Mouse (Mus musculus): ENCODE results near the gene Rccd1. TPM values are rescaled to one million over a fixed set of nuclear protein-coding genes. Genes with fewer than 3 reads are reported as not detected.

Rccd1 gene
- total and polyA plus RNA-seq, 2 experiments from 2014 or later, result 3.1 to 7.6 TPM

GRCm38 (mm10) chr7:80299568-80299967, 24.7 kb downstream of the Rccd1 start:
- H3K9me3 ChIP-seq (replicated peaks; ENCODE audit: control insufficient read depth, low read length), result no peaks in the 10 kb centered on the region
- no peak overlapping the region for H3K27ac ChIP-seq (ENCODE audit: low read depth)
- no peak overlapping the region for H3K9ac ChIP-seq (replicated peaks; ENCODE audit: low read depth, low read length)
- no peaks in the 10 kb centered on the region; the same call in 1 of the 2 replicates for H3K4me1 ChIP-seq (ENCODE audit: control insufficient read depth, insufficient read depth)
- 90% methylated on average over 3 of the region's 3 CpGs for WGBS
- no peak overlapping the region for H3K4me2 ChIP-seq (ENCODE audit: low read depth, low read length)
- TF ChIP-seq CTCF (IDR thresholded peaks at IDR 0.05; ENCODE audit: low read depth), result no peak
- no peak for TF ChIP-seq EP300 (IDR thresholded peaks at IDR 0.05; ENCODE audit: low read depth)
- DNase-seq (ENCODE audit: low spot score) (no peak), ATAC-seq (ENCODE audit: insufficient read depth, low read depth) (no peak)
- H3K36me3 ChIP-seq (replicated peaks; ENCODE audit: control insufficient read depth, insufficient read depth, low read length), result peaks cover 35% of the 10 kb centered on the region
- H3K4me3 ChIP-seq (ENCODE audit: low read depth, low read length), result no peak overlapping the region
- H3K27me3 ChIP-seq (ENCODE audit: control insufficient read depth, insufficient read depth, low read length), result no peaks in the 10 kb centered on the region

DNA sequence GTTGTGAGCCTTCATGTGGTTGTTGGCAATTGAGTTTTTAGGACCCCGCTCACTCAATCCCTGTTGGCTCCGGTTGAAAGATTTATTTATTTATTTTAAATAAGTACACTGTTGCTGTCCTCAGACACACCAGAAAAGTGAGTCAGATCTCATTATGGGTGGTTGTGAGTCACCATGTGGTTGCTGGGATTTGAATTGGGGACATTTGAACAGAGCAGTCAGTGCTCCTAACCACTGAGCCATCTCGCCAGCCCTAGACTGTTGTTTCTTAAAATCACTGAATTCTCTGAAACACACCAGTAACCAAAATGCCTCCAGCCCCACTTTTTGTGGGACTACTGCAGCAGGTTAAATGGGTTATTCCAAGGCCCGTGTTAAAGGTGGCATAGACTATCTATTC, 25.5 kb downstream of the Rccd1 start:
- no peak overlapping the region for H3K4me2 ChIP-seq (ENCODE audit: low read depth, low read length)
- WGBS, result 95% methylated on average over 4 of the region's 4 CpGs
- no peaks in the 10 kb centered on the region; the same call in 1 of the 2 replicates for H3K4me1 ChIP-seq (ENCODE audit: control insufficient read depth, insufficient read depth)
- H3K9ac ChIP-seq (replicated peaks; ENCODE audit: low read depth, low read length), result no peak overlapping the region
- H3K4me3 ChIP-seq (ENCODE audit: low read depth, low read length), result no peak overlapping the region
- peaks cover 27% of the 10 kb centered on the region for H3K36me3 ChIP-seq (replicated peaks; ENCODE audit: control insufficient read depth, insufficient read depth, low read length)
- no peaks in the 10 kb centered on the region for H3K27me3 ChIP-seq (ENCODE audit: control insufficient read depth, insufficient read depth, low read length)
- DNase-seq (ENCODE audit: low spot score) (no peak), ATAC-seq (ENCODE audit: insufficient read depth, low read depth) (no peak)
- TF ChIP-seq EP300 (IDR thresholded peaks at IDR 0.05; ENCODE audit: low read depth) (no peak), CTCF (IDR thresholded peaks at IDR 0.05; ENCODE audit: low read depth) (no peak)
- no peaks in the 10 kb centered on the region for H3K9me3 ChIP-seq (replicated peaks; ENCODE audit: control insufficient read depth, low read length)
- H3K27ac ChIP-seq (ENCODE audit: low read depth), result no peak overlapping the region

GRCm38 (mm10) chr7:80297041-80297440, 27.2 kb downstream of the Rccd1 start:
- no peak overlapping the region for H3K4me3 ChIP-seq (ENCODE audit: low read depth, low read length)
- H3K27me3 ChIP-seq (ENCODE audit: control insufficient read depth, insufficient read depth, low read length), result no peaks in the 10 kb centered on the region
- H3K9me3 ChIP-seq (replicated peaks; ENCODE audit: control insufficient read depth, low read length), result no peaks in the 10 kb centered on the region
- WGBS, result 43% methylated on average over 3 of the region's 3 CpGs
- peaks cover 13% of the 10 kb centered on the region for H3K36me3 ChIP-seq (replicated peaks; ENCODE audit: control insufficient read depth, insufficient read depth, low read length)
- H3K4me2 ChIP-seq (ENCODE audit: low read depth, low read length), result no peak overlapping the region
- no peak overlapping the region for H3K27ac ChIP-seq (ENCODE audit: low read depth)
- TF ChIP-seq CTCF (IDR thresholded peaks at IDR 0.05; ENCODE audit: low read depth) (no peak), EP300 (IDR thresholded peaks at IDR 0.05; ENCODE audit: low read depth) (no peak)
- H3K9ac ChIP-seq (replicated peaks; ENCODE audit: low read depth, low read length), result no peak overlapping the region
- no peaks in the 10 kb centered on the region; the same call in 1 of the 2 replicates for H3K4me1 ChIP-seq (ENCODE audit: control insufficient read depth, insufficient read depth)
- DNase-seq (ENCODE audit: low spot score), result no peak
- ATAC-seq (ENCODE audit: insufficient read depth, low read depth), result no peak

GRCm38 (mm10) chr7:80296462-80296861, 27.8 kb downstream of the Rccd1 start:
- Histone ChIP-seq H3K9ac (replicated peaks; ENCODE audit: low read depth, low read length) (no peak overlapping the region), H3K4me2 (ENCODE audit: low read depth, low read length) (0 out of 2 replicates have a peak overlapping the region, but pooled peaks have one; percentile 15), H3K27me3 (ENCODE audit: control insufficient read depth, insufficient read depth, low read length) (no peaks in the 10 kb centered on the region), H3K27ac (ENCODE audit: low read depth) (no peak overlapping the region), H3K36me3 (replicated peaks; ENCODE audit: control insufficient read depth, insufficient read depth, low read length) (peaks cover 7% of the 10 kb centered on the region), H3K4me1 (ENCODE audit: control insufficient read depth, insufficient read depth) (no peaks in the 10 kb centered on the region; the same call in 1 of the 2 replicates), H3K9me3 (replicated peaks; ENCODE audit: control insufficient read depth, low read length) (no peaks in the 10 kb centered on the region), H3K4me3 (ENCODE audit: low read depth, low read length) (no peak overlapping the region)
- ATAC-seq (ENCODE audit: insufficient read depth, low read depth) (no peak), DNase-seq (ENCODE audit: low spot score) (no peak)
- no peak for TF ChIP-seq CTCF (IDR thresholded peaks at IDR 0.05; ENCODE audit: low read depth)
- TF ChIP-seq EP300 (IDR thresholded peaks at IDR 0.05; ENCODE audit: low read depth), result no peak
- 90% methylated on average over 6 of the region's 6 CpGs for WGBS

DNA sequence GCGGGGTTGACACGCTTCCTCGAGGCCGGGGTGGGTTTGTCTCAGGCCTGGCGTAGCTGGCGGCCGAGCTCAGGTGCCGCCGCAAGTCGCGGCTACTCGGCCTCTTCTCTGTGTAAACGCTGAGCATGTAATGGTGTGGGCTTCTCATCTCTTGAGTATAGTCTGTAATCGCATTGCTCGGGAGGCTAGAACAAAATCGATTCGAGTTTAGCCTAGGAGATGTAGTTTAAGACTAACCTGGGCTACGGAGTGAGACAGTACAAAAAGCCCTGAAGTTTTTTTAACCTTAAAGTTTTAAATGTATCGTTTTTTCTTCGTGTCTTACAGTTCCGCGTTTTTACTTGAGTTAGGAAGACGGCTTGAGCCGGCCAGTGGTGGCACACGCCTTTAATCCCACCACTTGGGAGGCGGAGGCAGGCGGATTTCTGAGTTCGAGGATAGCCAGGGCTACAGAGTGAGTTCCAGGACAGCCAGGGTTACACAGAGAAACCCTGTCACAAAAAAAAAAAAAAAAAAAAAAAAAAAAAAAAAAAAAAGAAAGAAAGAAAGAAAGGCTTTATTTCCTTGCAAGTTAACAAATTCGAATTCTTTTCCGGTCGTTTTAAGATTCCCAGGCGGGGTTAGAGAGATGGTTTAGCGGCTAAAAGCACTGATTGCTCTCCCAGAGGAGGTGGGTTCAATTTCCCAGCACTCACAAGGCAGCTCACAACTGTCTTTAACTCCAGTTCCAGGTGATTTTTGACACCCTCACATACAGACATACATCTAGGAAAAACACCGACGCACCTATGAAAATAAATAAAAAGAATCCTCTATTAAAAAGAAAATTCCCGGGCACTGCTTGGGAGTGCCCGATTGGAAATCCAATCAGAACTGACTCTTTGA, 29.2 kb downstream of the Rccd1 start:
- peak overlapping the region; percentile 84 for H3K4me3 ChIP-seq (ENCODE audit: low read depth, low read length)
- peak overlapping the region; percentile 79 for H3K9ac ChIP-seq (replicated peaks; ENCODE audit: low read depth, low read length)
- H3K4me2 ChIP-seq (ENCODE audit: low read depth, low read length), result peak overlapping the region; percentile 90
- no peak for TF ChIP-seq EP300 (IDR thresholded peaks at IDR 0.05; ENCODE audit: low read depth)
- no peak for TF ChIP-seq CTCF (IDR thresholded peaks at IDR 0.05; ENCODE audit: low read depth)
- H3K27ac ChIP-seq (ENCODE audit: low read depth), result peak overlapping the region; percentile 82
- no peaks in the 10 kb centered on the region for H3K9me3 ChIP-seq (replicated peaks; ENCODE audit: control insufficient read depth, low read length)
- peaks cover 10% of the 10 kb centered on the region; the same call in 1 of the 2 replicates for H3K36me3 ChIP-seq (replicated peaks; ENCODE audit: control insufficient read depth, insufficient read depth, low read length)
- WGBS, result 7% methylated on average over 37 of the region's 37 CpGs
- no peaks in the 10 kb centered on the region; the same call in 1 of the 2 replicates for H3K4me1 ChIP-seq (ENCODE audit: control insufficient read depth, insufficient read depth)
- ATAC-seq (ENCODE audit: insufficient read depth, low read depth), result peak; percentile 49
- H3K27me3 ChIP-seq (ENCODE audit: control insufficient read depth, insufficient read depth, low read length), result no peaks in the 10 kb centered on the region
- peak; percentile 27 for DNase-seq (ENCODE audit: low spot score)
